Mouse (Mus musculus): Measurements from ENCODE around the gene Chek2.

DNA sequence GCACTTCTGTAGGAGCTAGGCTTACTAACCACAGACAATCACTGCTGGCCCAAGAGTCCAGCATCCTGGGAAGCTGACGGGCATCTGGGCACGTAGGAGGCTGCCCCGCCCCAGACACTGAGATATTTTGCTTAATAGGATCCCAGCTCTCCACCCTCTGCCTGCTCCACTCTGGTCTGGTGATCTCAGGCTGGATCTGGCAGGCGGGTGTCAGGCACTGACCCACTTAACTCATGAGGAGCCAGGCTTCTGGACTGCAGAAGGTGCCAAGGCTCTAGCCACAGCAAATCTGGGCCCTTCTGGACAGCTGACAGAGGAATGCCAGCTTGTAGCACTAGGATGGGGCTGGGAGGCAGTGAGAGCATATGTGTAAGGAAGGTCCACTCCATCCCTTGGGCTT lies 37.6 kb upstream of the Chek2 start:
- TF ChIP-seq CTCF (IDR thresholded peaks at IDR 0.05; ENCODE audit: borderline replicate concordance, insufficient read depth, low read length) (no peak), POLR2A (IDR thresholded peaks at IDR 0.05; ENCODE audit: low read depth, low read length) (no peak)

Measured in embryonic fibroblast, embryonic 13.5 days (primary cell).